Mouse (Mus musculus) C2C12 (cell line): Measurements from ENCODE around the gene Sec24c. TPM values are rescaled to one million over a fixed set of nuclear protein-coding genes. Genes with fewer than 3 reads are reported as not detected.
A peak's percentile ranks its signal among the peaks of the same experiment; 100 is the strongest.

Experiments
- H3K27me3 ChIP-seq: one replicate; pipeline ENCODE4 v1.6.1; 2011; ENCODE audit not compliant: control insufficient read depth, insufficient read depth, insufficient read length
- H3K36me3 ChIP-seq: one replicate; pipeline ENCODE4 v1.6.1; 2011; ENCODE audit not compliant: control insufficient read depth, insufficient read depth
- H3K4me3 ChIP-seq: one replicate; pipeline ENCODE4 v1.5.1; 2011; ENCODE audit warnings: mild to moderate bottlenecking, control low read depth; ENCODE audit not compliant: poor library complexity, insufficient read depth, severe bottlenecking
- H3K79me2 ChIP-seq: one replicate; pipeline ENCODE4 v1.6.1; 2011; ENCODE audit not compliant: control insufficient read depth, insufficient read depth
- H3K79me3 ChIP-seq: one replicate; pipeline ENCODE4 v1.6.1; 2011; ENCODE audit warnings: low read depth, control low read depth
- H3ac ChIP-seq: one replicate; pipeline ENCODE3; 2011; ENCODE audit warnings: low read depth; ENCODE audit not compliant: control insufficient read depth, insufficient read length
- CEBPB ChIP-seq: IDR thresholded peaks from one replicate; pipeline ENCODE4 v1.6.1; 2011; ENCODE audit warnings: low read depth, mild to moderate bottlenecking, control low read depth, moderate library complexity
- CTCF ChIP-seq: IDR thresholded peaks from one replicate; pipeline ENCODE4 v1.5.1; 2011; ENCODE audit not compliant: control insufficient read depth, insufficient read depth, insufficient read length
- FOSL1 ChIP-seq: IDR thresholded peaks from one replicate; pipeline ENCODE4 v1.8.0; 2011; ENCODE audit warnings: mild to moderate bottlenecking, low read length; ENCODE audit not compliant: poor library complexity, insufficient read depth, severe bottlenecking
- MAX ChIP-seq: IDR thresholded peaks from one replicate; pipeline ENCODE4 v1.6.1; 2011; ENCODE audit warnings: mild to moderate bottlenecking, control low read depth
- MYOD1 ChIP-seq: IDR thresholded peaks from one replicate; pipeline ENCODE4 v1.6.1; 2011; ENCODE audit warnings: low read depth; ENCODE audit not compliant: control insufficient read depth, insufficient read length
- MYOG ChIP-seq: IDR thresholded peaks from one replicate; pipeline ENCODE4 v1.6.1; 2011; ENCODE audit not compliant: control insufficient read depth, insufficient read length; ENCODE audit errors: extremely low read depth
- USF1 ChIP-seq: IDR thresholded peaks from one replicate; pipeline ENCODE4 v1.6.1; 2011; ENCODE audit warnings: low read depth, mild to moderate bottlenecking, control low read depth, moderate library complexity
- polyA plus RNA-seq: library from polyadenylated mRNA; unstranded; fragments of >200 nt; fragmentation: generic; extraction: Trizol; gene quantifications from one replicate; pipeline ENCODE4 v1.2.1, GENCODE M21; 2012; ENCODE audit warnings: missing spikeins

Gene Sec24c
- polyA plus RNA-seq, 1 experiment: 63.4 TPM

- Histone ChIP-seq H3K27me3 (no peaks in the 10 kb centered on the region), H3K4me3 (peak overlapping the region; percentile 83)
- TF ChIP-seq MAX: peak; percentile 68
- no peak for TF ChIP-seq CEBPB
Measured at GRCm38 (mm10) chr14:20673735-20674063, 409 bp upstream of the Sec24c start.

GRCm38 (mm10) chr14:20677906-20678305 is 3.8 kb downstream of the Sec24c start:
- H3K4me3 ChIP-seq: no peak overlapping the region
- peaks cover 73% of the 10 kb centered on the region for H3K36me3 ChIP-seq

More at GRCm38 (mm10) chr14:20673735-20674063, 409 bp upstream of the Sec24c start:
- H3K36me3 ChIP-seq: peaks cover 31% of the 10 kb centered on the region
- H3K79me2 ChIP-seq: peaks cover 44% of the 10 kb centered on the region
- H3K79me3 ChIP-seq: peaks cover 38% of the 10 kb centered on the region
- peak overlapping the region; percentile 4 for H3ac ChIP-seq

GRCm38 (mm10) chr14:20681742-20682141 is 7.6 kb downstream of the Sec24c start:
- Histone ChIP-seq H3K79me3 (peaks cover 24% of the 10 kb centered on the region), H3K4me3 (no peak overlapping the region), H3K79me2 (peaks cover 42% of the 10 kb centered on the region), H3K27me3 (no peaks in the 10 kb centered on the region), H3ac (no peak overlapping the region), H3K36me3 (peaks cover 99% of the 10 kb centered on the region)
- TF ChIP-seq USF1: no peak
- no peak for TF ChIP-seq CEBPB

More at GRCm38 (mm10) chr14:20677906-20678305, 3.8 kb downstream of the Sec24c start:
- H3K27me3 ChIP-seq: no peaks in the 10 kb centered on the region
- no peak overlapping the region for H3ac ChIP-seq
- peaks cover 66% of the 10 kb centered on the region for H3K79me2 ChIP-seq
- TF ChIP-seq MAX (no peak), MYOG (no peak), MYOD1 (no peak), CEBPB (no peak), FOSL1 (no peak), CTCF (no peak), USF1 (no peak)
- peaks cover 46% of the 10 kb centered on the region for H3K79me3 ChIP-seq

- Histone ChIP-seq H3K79me2 (peaks cover 34% of the 10 kb centered on the region), H3K79me3 (peaks cover 20% of the 10 kb centered on the region), H3K4me3 (no peak overlapping the region), H3K36me3 (peaks cover 99% of the 10 kb centered on the region), H3ac (no peak overlapping the region), H3K27me3 (no peaks in the 10 kb centered on the region)
- TF ChIP-seq CEBPB (no peak), CTCF (no peak), USF1 (no peak), FOSL1 (no peak), MYOG (no peak), MYOD1 (no peak), MAX (no peak)
Measured at GRCm38 (mm10) chr14:20682498-20682897, 8.4 kb downstream of the Sec24c start.

GRCm38 (mm10) chr14:20686576-20686975 is 12.5 kb downstream of the Sec24c start:
- no peak overlapping the region for H3K4me3 ChIP-seq
- peaks cover 98% of the 10 kb centered on the region for H3K36me3 ChIP-seq
- no peaks in the 10 kb centered on the region for H3K27me3 ChIP-seq
- TF ChIP-seq FOSL1: no peak
- no peaks in the 10 kb centered on the region for H3K79me2 ChIP-seq
- H3ac ChIP-seq: no peak overlapping the region
- no peaks in the 10 kb centered on the region for H3K79me3 ChIP-seq

- H3K79me3 ChIP-seq: no peaks in the 10 kb centered on the region
- H3K27me3 ChIP-seq: no peaks in the 10 kb centered on the region
- H3K36me3 ChIP-seq: peaks cover 97% of the 10 kb centered on the region
- no peaks in the 10 kb centered on the region for H3K79me2 ChIP-seq
- H3ac ChIP-seq: no peak overlapping the region
- TF ChIP-seq CEBPB (no peak), MYOD1 (no peak)
- H3K4me3 ChIP-seq: no peak overlapping the region
Measured at GRCm38 (mm10) chr14:20689009-20689408, 14.9 kb downstream of the Sec24c start.

- Histone ChIP-seq H3K79me2 (peaks cover 12% of the 10 kb centered on the region), H3K36me3 (peaks cover 82% of the 10 kb centered on the region), H3K27me3 (no peaks in the 10 kb centered on the region), H3K4me3 (no peak overlapping the region), H3ac (no peak overlapping the region), H3K79me3 (peaks cover 11% of the 10 kb centered on the region)
- TF ChIP-seq FOSL1: no peak
- no peak for TF ChIP-seq USF1
- no peak for TF ChIP-seq MAX
- TF ChIP-seq CTCF: no peak
- TF ChIP-seq MYOG: no peak
- TF ChIP-seq CEBPB: no peak
- no peak for TF ChIP-seq MYOD1
Measured at GRCm38 (mm10) chr14:20691772-20692171, 17.7 kb downstream of the Sec24c start.
